Mouse (Mus musculus) lung, adult 2 months (tissue): ENCODE measurements around the gene Cntn5.

Experiments
- CTCF ChIP-seq: fragments of 200-500 bp; IDR thresholded peaks from 2 replicates; pipeline ENCODE4 v1.5.1; 2011; ENCODE audit warnings: mild to moderate bottlenecking, low read length, control low read depth; ENCODE audit not compliant: insufficient read depth
- POLR2A ChIP-seq: fragments of 200-500 bp; IDR thresholded peaks from 2 replicates; pipeline ENCODE4 v1.6.1; 2011; ENCODE audit warnings: low read depth, mild to moderate bottlenecking, control low read depth, low read length, borderline replicate concordance; ENCODE audit errors: extremely low read depth

DNA sequence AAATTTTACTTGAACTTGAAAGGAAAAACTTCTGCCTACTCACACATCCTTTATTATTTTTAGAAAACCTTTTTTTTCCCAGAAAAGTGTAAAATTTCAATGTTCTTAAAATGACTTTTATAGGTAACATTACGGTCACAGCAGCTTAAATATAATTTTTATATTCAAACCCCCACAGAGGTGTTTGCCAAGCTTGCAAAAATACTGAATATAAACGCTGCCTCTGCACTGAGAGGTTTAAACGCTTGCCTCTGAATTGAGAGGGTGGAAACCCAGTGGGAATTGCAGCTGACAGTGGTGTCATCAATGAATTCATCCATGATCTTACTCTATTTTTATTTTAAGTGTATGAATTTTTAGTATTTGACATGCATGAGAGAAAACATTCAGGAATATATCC, 861.6 kb downstream of the Cntn5 start:
- TF ChIP-seq POLR2A (no peak), CTCF (no peak)
